Mouse (Mus musculus) liver, embryonic 14.5 days (tissue): Measurements from ENCODE around the gene Dync2li1. TPM values are rescaled to one million over a fixed set of nuclear protein-coding genes. Genes with fewer than 3 reads are reported as not detected.

Experiments
- ATAC-seq: fragments of 200-750 bp; cut with Nextera tagmentation; 2 replicates; pipeline ENCODE4 v1.8.0; 2017; ENCODE audit warnings: moderate number of reproducible peaks, mild to moderate bottlenecking, moderate library complexity; ENCODE audit not compliant: insufficient read depth
- DNase-seq, 3 experiments: peaks; one replicate each; pipeline ENCODE4 v3.0.0-alpha.2; 2012 to 2013; ENCODE audit warnings: low read depth in 3 of 3, low spot score in 3 of 3
- H3K27ac ChIP-seq: fragments of 300-500 bp; sonication (generic); 2 replicates; pipeline ENCODE4 v1.5.1; 2014; ENCODE audit warnings: moderate library complexity, mild to moderate bottlenecking, control low read depth, inconsistent platforms
- H3K27me3 ChIP-seq: fragments of 300-500 bp; sonication (generic); 2 replicates; pipeline ENCODE4 v1.6.1; 2014; ENCODE audit warnings: mild to moderate bottlenecking, low read length, moderate library complexity; ENCODE audit not compliant: control insufficient read depth, insufficient read depth
- H3K36me3 ChIP-seq: fragments of 300-500 bp; sonication (generic); replicated peaks from 2 replicates; pipeline ENCODE4 v1.6.1; 2014; ENCODE audit warnings: low read depth; ENCODE audit not compliant: control insufficient read depth, insufficient read depth
- H3K4me1 ChIP-seq, 2 experiments: fragments of 200-500 bp in 1 of 2; fragments of 300-500 bp in 1 of 2; sonication (generic) in 1 of 2; replicated peaks; 2 replicates each; pipeline ENCODE4 v1.6.1; 2012 to 2014; ENCODE audit warnings: antibody characterized with exemption in 1 of 2, inconsistent platforms in 1 of 2, low read length in 1 of 2; ENCODE audit not compliant: control insufficient read depth in 2 of 2, insufficient read depth in 2 of 2
- H3K4me2 ChIP-seq: fragments of 300-500 bp; sonication (generic); 2 replicates; pipeline ENCODE4 v1.6.1; 2014; ENCODE audit warnings: low read depth, mild to moderate bottlenecking, control low read depth, moderate library complexity
- H3K4me3 ChIP-seq, 2 experiments: fragments of 200-500 bp in 1 of 2; fragments of 300-500 bp in 1 of 2; sonication (generic) in 1 of 2; 2 replicates each; pipeline ENCODE4 v1.5.1; 2012 to 2014; ENCODE audit warnings: low read depth in 2 of 2, low read length in 2 of 2, mild to moderate bottlenecking in 2 of 2, control low read depth in 1 of 2, inconsistent platforms in 1 of 2, moderate library complexity in 1 of 2; ENCODE audit not compliant: insufficient read depth in 1 of 2
- H3K9ac ChIP-seq: fragments of 300-500 bp; sonication (generic); replicated peaks from 2 replicates; pipeline ENCODE4 v1.6.1; 2014; ENCODE audit warnings: mild to moderate bottlenecking, control low read depth, moderate library complexity
- H3K9me3 ChIP-seq: fragments of 300-500 bp; sonication (generic); 2 replicates; pipeline ENCODE4 v1.6.1; 2016; ENCODE audit warnings: low read length, mixed read lengths; ENCODE audit not compliant: control insufficient read depth
- CTCF ChIP-seq: IDR thresholded peaks from 2 replicates; pipeline ENCODE4 v1.5.1; 2016; ENCODE audit warnings: antibody characterized with exemption, low read depth, control low read depth
- EP300 ChIP-seq: IDR thresholded peaks from 2 replicates; pipeline ENCODE4 v1.6.1; 2016; ENCODE audit warnings: antibody characterized with exemption, low read depth
- whole genome bisulfite sequencing: fragments of 180-500 bp; shearing (Covaris S2); extraction: QIAGEN DNeasy Blood & Tissue Kit; methylation state at CpG from one replicate; pipeline ENCODE4 v1.1.7; 2014; ENCODE audit not compliant: insufficient replicate concordance; 5-methylcytosine and 5-hydroxymethylcytosine counted together
- polyA plus RNA-seq, 2 experiments: library from polyadenylated mRNA; depleted of rRNA in 1 of 2; stranded (reverse) in 1 of 2; unstranded in 1 of 2; fragments of >200 nt; fragmentation: Nextera tagmentation in 1 of 2; extraction: Ambion mirVana in 1 of 2; gene quantifications; 2 replicates each; pipeline versions ENCODE4 v1.2.1 to v1.2.3; 2012 to 2014

The Dync2li1 gene
- polyA plus RNA-seq, 2 experiments, result 1.1 to 1.8 TPM

GRCm38 (mm10) chr17:84617953-84618352, 8.3 kb upstream of the Dync2li1 start:
- no peak overlapping the region for H3K4me3 ChIP-seq
- H3K36me3 ChIP-seq, result no peaks in the 10 kb centered on the region
- DNase-seq, result no peak
- no peak overlapping the region for H3K9ac ChIP-seq
- no peaks in the 10 kb centered on the region for H3K27me3 ChIP-seq
- WGBS, result 70% methylated on average over 6 of the region's 6 CpGs
- no peaks in the 10 kb centered on the region; the same call in 1 of the 2 replicates for H3K9me3 ChIP-seq
- H3K4me1 ChIP-seq, result 0 out of 4 replicates have a peak, but pooled peaks cover 0 to 2% of the 10 kb centered on the region in 2 experiments
- no peak for TF ChIP-seq CTCF
- TF ChIP-seq EP300, result no peak
- no peak overlapping the region for H3K4me2 ChIP-seq
- no peak for ATAC-seq
- no peak overlapping the region for H3K27ac ChIP-seq

GRCm38 (mm10) chr17:84619112-84619511, 7.2 kb upstream of the Dync2li1 start:
- no peak overlapping the region for H3K4me3 ChIP-seq
- H3K4me1 ChIP-seq, result 0 out of 4 replicates have a peak, but pooled peaks cover 0 to 2% of the 10 kb centered on the region in 2 experiments
- H3K4me2 ChIP-seq, result no peak overlapping the region
- ATAC-seq (no peak), DNase-seq (no peak)
- H3K27ac ChIP-seq, result no peak overlapping the region
- no peak for TF ChIP-seq CTCF
- TF ChIP-seq EP300, result no peak
- H3K9ac ChIP-seq, result no peak overlapping the region
- no peaks in the 10 kb centered on the region for H3K9me3 ChIP-seq
- H3K27me3 ChIP-seq, result no peaks in the 10 kb centered on the region
- no peaks in the 10 kb centered on the region for H3K36me3 ChIP-seq
- 71% methylated on average over 7 of the region's 7 CpGs for WGBS

GRCm38 (mm10) chr17:84620076-84620475, 6.2 kb upstream of the Dync2li1 start:
- H3K9ac ChIP-seq, result no peak overlapping the region
- ATAC-seq (no peak), DNase-seq (no peak)
- 73% methylated on average over 3 of the region's 3 CpGs for WGBS
- H3K4me1 ChIP-seq, result 0 out of 4 replicates have a peak, but pooled peaks cover 0 to 2% of the 10 kb centered on the region in 2 experiments
- TF ChIP-seq EP300 (no peak), CTCF (no peak)
- no peak overlapping the region for H3K4me3 ChIP-seq
- no peaks in the 10 kb centered on the region for H3K36me3 ChIP-seq
- H3K27ac ChIP-seq, result no peak overlapping the region
- H3K4me2 ChIP-seq, result no peak overlapping the region
- no peaks in the 10 kb centered on the region for H3K27me3 ChIP-seq
- no peaks in the 10 kb centered on the region for H3K9me3 ChIP-seq

- H3K27ac ChIP-seq, result no peak overlapping the region
- WGBS, result 57% methylated on average over 6 of the region's 6 CpGs
- H3K9ac ChIP-seq, result no peak overlapping the region
- no peak for TF ChIP-seq CTCF
- H3K9me3 ChIP-seq, result no peaks in the 10 kb centered on the region
- ATAC-seq (no peak), DNase-seq (no peak)
- no peak overlapping the region for H3K4me2 ChIP-seq
- H3K36me3 ChIP-seq, result no peaks in the 10 kb centered on the region
- H3K4me1 ChIP-seq, result 0 out of 4 replicates have a peak, but pooled peaks cover 0 to 2% of the 10 kb centered on the region in 2 experiments
- no peak overlapping the region for H3K4me3 ChIP-seq
- no peaks in the 10 kb centered on the region for H3K27me3 ChIP-seq
Observed at GRCm38 (mm10) chr17:84620610-84621009, 5.7 kb upstream of the Dync2li1 start.

GRCm38 (mm10) chr17:84621209-84621608, 5.1 kb upstream of the Dync2li1 start:
- H3K9ac ChIP-seq, result no peak overlapping the region
- ATAC-seq (no peak), DNase-seq (no peak)
- H3K4me1 ChIP-seq, result 0 out of 4 replicates have a peak, but pooled peaks cover 0 to 2% of the 10 kb centered on the region in 2 experiments
- no peak overlapping the region for H3K4me3 ChIP-seq
- no peak overlapping the region for H3K27ac ChIP-seq
- H3K27me3 ChIP-seq, result no peaks in the 10 kb centered on the region
- WGBS, result 62% methylated on average over 6 of the region's 6 CpGs
- TF ChIP-seq CTCF (no peak), EP300 (no peak)
- no peaks in the 10 kb centered on the region for H3K9me3 ChIP-seq
- H3K4me2 ChIP-seq, result no peak overlapping the region
- H3K36me3 ChIP-seq, result no peaks in the 10 kb centered on the region
